Mouse (Mus musculus) c-Kit-positive CD71-positive TER-119-negative erythroid progenitor cells, embryonic 14.5 days (primary cell): ENCODE measurements around the gene Adamtsl5.

Experiments
- DNase-seq: peaks from one replicate; pipeline ENCODE4 v3.0.0-alpha.2; 2013; ENCODE audit warnings: low read depth

Adamtsl5 gene

DNA sequence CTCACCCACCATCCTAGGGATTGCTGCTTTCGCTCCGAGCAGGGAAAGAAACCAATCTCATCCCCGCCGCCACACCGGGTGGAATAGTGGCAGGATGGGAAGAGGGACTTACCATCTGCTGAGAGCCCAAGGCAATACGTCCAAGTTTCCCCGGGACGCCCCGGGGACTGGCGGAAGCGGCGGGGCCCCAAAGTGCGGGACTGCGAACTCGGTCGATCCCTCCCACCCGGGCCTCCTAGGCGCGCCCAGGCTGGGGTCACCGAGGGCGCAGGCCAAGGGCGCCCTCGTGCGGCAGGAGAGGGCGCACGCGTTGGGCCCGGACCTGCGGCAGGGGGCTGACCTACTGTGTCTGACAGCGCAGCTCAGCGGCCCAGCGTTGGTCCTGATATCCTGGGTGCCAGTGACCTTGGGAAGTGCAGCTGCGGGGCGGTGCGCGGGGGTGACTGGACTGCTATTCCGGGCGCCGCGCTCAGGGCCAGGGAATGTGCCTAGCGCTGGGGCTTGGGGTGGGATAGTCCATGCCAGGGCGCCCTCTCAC lies at the start of gene Adamtsl5:
Gene Adamtsl5 (minus strand): TSS at position 169 of the 538 bp plus-strand sequence.
- peak; percentile 77 for DNase-seq

DNA sequence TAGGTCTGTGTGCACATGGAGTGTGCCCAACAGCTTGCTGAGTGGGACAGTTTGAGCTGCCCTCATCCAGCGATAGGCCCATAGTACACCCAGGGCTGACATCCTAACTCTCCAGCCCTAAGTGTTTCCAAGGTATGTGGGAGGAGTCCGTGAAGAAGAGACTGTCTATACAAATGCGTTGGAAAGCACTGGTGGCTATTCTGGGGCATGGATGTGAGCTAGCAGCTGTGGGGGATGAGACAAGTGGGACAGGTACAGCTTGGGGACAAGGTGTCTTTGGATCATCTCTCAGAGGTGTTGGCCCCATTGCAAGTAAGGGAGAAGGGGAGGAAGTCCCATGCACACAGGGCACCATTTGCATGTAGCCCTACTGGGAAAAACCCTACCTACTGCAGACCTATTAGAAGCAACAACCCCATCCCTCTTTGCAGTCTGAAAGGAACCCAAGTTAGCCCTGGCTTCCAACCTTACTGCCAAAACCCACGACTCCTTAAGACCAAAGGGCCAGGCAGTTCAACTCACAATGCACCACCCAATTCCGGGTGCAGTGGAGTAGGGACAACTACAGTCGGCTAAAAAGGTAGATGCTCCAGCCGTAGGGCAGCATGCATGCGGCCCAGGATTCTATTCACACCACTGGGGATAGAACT lies 49.4 kb upstream of the Adamtsl5 start:
- no peak for DNase-seq

DNA sequence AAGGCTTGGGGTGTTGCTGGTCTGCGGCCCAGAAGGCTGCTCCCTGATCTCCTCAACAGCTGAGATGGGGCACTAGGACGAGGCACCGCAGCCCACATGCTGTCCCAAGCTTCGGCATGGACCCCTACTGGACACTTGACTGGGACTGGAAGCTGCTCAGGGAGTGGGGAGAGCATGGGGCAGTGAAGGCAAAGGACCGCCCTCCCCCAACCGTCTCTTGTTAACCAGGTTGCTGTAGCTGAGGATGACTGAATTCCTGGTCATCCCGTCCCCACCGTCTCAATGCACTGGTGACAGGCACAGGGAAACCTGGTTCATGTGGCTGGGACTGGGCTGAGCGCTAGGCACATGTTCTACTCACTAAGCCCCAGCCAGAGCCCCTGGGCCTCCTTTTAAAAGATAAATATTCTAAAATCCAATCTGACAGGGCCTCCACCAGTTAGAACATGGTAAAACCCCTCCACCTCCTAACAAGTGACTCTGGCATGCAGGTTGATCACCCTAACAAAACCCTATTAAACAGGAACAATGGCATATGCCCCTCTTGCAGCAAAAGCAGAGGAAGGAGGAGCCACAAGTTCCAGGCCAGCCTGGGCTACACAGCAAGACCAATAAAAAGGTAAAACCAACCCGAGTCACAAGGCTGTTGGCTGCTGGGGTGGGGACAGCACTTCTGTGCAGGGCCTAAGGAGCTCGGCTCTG lies 48.8 kb upstream of the Adamtsl5 start:
- no peak for DNase-seq

DNA sequence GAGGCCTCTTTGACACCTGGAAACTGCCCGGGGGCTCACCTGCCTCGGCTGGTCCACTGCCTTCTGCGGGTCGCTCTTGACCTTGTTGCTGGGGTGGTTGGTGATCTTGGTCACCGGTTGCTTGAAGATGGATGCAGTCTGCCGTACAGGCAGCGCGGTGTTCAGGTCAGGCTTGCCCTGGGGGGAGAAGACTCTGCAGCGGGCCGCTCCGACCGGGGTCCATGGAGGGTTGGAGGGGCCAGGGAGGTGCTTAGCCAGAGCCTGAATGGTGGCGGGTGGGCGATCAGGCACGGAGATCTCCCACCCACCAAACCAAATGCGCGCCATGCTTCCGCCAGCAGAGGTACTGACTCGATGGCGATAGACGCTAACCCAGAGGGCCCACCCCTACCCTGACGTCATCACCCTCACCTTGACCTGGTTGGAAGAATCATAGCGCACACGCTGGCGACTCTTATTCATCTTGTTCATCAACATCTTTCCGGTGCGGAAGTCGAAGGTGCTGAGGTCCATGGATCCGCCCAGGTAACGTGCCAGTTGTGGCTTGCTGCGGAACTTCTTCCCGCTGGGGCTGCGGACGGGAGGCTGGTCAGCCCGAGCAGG lies 46.9 kb upstream of the Adamtsl5 start:
- no peak for DNase-seq

DNA sequence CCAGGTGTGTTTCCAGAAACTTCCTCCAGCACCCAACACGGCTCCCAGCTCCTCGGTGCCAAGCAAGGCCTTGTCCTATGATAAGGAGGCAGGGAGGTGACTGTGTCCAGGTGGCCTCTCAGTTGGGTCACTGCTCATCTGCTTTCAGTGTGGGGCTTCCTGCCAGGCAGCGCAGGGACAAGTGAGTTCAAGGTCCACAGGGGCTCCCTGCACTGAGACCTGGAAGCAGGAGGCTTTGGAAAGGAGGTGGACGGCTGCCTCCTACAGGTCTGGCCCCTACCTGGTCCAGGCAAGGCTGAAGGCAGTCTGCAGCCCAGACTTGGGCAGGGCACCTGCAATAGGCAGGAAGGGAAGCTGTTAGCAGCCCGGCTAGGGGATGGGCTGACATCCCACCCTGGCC lies 44.5 kb upstream of the Adamtsl5 start:
- no peak for DNase-seq

DNA sequence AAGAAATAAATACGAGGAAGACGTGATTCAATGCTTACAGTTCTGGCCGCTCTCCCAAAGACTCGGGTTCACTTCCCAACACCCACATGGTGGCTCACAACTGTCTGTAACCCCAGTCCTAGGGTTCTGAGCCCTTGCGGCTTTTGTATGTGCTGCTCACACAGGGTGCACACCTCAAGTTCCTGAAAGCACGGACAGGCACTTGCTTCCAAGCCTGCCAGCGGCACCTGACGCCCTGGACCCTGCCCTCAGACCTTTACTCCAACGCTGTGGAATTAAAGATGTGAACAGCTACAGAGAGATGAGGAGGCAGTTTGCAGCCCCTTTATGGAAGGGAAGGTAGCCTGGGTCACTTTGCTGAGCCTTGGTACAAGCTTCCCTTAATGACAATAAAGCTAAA lies 42.5 kb upstream of the Adamtsl5 start:
- no peak for DNase-seq

DNA sequence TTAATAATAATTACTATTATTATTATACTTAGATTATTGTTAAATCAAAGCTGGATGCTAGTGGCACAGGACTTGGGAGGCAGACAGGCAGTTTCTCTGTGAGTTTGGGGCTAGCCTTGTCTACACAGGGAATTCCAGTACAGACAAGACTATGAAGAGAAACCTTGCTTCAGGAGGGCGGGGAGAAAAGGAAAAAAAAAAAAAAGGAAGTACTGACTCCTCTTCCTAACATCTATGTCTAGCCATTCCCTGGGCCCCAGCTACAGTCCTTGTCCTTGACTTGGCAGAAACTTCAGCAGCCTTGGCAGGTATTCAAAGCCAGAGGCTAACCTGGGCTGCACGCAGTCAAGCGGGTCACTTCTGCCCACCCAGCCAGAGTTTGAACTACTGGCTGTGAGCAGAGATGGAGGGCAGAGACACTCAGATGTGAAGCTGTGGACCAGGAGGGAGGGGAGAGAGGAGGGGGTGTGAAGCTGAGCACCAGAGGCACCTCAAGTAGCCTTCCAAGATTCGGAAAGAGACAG lies 41.0 kb upstream of the Adamtsl5 start:
- no peak for DNase-seq

DNA sequence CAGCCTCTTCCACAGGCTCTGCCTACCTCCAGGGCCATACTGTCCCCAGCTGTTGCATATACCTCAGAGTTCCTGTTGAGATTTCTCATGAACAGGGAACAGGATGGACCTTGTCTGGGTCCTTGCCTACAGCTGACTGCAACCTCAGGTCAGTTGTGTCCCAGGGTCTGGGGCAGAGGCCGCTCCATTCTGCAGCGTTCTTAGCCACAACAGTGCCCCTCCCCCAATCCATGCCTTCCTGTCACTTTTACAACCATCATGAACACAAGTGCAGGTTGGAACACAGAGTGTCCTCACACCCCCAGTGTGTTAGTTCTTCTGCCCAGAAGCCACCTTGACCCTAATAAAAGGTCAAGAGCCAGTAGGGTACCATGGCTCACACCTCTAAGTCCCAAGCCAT lies 40.5 kb upstream of the Adamtsl5 start:
- no peak for DNase-seq

DNA sequence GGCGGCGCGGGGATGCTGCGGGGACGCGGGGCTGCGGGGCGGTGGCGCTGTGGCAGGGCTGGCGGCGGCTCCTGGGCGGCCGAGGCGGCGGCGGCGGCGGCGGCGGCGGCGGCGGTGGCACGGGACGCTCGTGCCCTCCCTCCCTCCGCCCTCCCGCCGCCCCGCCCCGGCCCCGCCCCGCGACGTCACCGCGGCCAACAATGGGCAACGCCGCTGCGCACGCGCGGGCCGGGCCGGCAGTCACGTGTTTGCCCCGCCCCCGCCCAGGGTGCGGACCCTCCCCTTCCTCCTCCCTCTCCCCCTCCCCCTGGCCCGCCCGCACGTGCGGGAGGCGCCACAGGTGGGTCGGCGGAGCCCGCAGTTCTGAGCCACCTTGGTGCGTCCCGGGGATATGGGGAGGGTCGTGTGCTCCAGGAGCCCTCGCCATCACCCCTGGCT lies 39.3 kb upstream of the Adamtsl5 start, which contains the start of gene Mex3d:
Gene Mex3d (minus strand): TSS at position 138 of the 438 bp plus-strand sequence.
- DNase-seq: no peak

DNA sequence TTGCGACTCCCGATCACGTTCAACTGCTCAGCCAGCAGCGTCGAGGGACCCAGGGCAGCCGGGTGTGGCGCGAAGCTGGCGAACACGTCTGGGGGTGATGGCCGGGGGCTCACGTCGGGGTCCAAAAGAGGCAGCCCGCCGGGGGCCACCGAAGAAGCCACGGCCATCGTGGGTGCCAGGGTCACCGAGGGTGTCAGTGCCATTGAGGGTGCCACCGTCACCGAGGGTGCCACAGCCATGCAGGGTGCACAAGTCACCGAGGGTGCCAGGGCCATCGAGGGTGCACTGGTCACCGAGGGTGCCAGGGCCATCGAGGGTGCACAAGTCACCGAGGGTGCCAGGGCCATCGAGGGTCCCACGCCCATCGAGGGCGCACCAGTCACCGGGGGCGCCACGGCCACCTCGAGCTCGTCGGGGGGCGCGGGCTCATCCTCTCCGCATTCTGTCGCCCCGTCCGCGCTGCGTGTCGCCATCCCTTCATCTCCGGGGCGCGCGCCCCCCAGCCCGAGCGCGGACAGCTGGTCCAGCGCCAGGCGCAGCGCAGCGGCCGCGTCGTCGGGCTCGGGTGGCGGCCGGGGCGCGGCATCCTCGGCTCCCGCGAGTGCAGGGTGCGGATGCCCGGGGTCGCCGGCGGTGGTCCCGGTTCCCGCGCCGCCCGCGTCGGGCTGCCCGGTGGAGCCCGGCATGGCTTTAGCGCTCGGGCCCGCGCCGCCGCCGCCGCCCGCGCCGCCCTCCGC lies 38.7 kb upstream of the Adamtsl5 start:
- no peak for DNase-seq

DNA sequence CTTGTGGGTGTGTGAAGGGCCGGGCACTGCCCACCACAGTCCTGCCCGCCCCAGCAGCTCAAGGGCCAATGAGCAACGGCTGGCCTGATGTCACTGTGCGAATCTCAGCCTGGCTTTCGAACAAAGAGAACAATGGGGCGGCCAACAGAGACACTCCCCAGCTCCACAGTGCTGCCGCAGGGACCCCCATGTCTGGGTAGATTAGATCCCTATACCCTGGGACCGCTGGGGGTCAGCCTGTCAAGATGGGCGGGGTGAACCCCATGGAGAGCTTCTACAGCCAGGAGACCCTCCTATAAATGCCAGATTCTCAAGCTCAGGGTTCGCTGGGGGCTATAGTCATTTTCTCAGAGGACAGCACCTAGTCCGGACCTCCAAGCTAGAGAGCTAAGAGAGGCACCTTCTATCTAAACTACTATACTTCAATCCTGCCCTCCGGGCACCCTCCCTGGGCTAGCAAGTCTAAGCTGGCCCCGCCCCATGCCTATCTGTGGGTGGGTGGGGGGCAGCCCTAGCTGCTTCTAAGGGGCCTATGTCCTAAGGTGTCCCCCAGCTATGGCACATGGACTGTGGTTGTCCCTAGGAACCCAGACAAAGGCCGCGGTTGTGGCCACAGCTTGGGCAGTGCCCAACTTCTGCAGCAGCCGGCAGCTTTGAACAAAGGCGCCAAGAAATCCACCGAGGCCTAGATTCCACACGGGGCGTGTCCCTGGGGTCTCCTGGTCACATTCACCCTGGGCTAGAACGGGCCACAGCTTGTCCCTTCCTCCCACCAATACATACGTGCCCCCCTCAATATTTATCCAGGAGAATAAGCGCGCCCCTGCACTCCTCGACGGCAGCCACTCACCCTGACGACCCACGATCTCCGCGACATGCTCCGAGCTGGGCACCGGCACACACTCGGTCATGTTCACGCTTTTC lies 37.9 kb upstream of the Adamtsl5 start:
- no peak for DNase-seq

DNA sequence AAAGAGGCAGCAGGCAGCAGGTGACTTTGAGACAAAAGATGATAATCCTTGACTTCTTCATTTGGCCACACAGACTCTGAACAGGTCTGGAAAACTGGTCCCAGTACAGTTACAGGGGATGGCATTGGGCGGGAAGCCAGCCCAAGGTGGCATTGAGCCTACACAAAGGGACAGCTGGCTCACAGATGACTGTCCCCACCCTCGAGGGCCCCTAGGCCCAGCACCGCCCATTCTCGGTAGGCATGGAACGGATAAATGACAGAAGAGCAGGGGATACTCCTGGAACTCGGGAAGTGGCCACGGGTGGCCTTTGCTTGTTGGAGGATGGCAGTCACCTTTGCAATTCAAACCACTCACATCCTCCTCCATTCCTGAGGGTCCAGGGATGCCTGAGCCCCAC lies 37.1 kb upstream of the Adamtsl5 start:
- no peak for DNase-seq

DNA sequence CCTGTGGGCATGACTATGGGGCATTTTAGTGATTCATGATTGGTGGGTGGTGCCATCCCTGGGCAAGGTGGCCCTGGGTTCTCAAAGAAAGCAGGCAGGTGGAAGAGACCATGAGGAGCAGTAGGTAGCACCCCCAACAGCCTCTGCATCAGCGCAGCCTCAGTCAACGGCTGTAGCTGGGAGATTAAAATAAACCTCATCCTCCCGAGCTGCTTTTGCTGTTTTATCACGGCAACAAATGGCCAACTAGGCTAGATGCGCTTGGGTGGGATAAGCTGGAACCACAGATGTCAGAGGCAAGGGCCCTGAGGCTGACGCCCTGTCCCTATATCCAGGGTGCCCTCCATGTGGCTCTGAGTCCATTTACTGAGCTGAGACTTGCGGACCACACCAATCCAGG lies 36.5 kb upstream of the Adamtsl5 start:
- DNase-seq: peak; percentile 72

DNA sequence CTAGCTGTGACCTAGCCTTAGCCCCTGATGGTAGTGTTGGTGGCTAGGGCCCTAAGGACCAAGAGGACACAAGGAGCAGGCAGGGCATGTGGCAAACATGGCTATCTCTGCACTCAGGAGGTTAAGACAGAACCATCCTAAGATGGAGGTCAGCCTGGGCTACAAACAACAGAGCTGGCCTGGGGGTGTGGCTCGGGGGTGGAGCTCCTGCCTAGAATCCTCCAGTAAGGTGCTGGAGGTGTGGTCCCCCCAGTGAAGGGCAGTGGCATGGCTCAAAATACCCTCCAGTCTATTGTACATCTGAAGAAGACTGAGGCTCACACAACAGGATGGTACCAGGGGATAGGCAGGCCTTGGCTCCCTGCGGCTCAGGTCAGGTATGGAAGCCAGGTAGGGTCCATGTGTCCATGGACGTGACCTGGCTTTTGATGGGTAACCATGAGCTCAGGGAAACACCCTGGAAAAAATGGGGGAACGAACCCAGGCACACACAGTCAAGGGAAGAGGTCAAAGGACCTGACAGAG lies 36.0 kb upstream of the Adamtsl5 start:
- DNase-seq: no peak

DNA sequence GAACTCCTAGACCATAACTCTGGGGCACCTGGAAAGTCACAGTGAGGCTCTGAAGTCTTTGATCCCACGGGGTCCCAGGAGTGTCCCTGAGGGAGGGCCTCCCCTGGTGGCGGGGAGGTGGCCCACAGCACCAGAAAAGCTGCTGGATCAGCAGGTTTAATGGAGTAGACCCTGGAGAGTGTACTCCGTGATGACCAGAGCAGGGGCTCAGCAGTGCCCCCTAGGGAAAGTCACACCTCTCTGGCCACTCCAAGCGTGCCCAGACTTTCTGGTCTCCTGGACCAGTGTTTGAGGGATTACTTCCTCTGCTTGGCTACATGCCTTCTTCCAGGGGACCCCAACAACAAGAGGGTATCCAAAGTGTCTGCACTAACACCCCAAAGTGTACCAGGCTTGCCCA lies 35.2 kb upstream of the Adamtsl5 start:
- no peak for DNase-seq

DNA sequence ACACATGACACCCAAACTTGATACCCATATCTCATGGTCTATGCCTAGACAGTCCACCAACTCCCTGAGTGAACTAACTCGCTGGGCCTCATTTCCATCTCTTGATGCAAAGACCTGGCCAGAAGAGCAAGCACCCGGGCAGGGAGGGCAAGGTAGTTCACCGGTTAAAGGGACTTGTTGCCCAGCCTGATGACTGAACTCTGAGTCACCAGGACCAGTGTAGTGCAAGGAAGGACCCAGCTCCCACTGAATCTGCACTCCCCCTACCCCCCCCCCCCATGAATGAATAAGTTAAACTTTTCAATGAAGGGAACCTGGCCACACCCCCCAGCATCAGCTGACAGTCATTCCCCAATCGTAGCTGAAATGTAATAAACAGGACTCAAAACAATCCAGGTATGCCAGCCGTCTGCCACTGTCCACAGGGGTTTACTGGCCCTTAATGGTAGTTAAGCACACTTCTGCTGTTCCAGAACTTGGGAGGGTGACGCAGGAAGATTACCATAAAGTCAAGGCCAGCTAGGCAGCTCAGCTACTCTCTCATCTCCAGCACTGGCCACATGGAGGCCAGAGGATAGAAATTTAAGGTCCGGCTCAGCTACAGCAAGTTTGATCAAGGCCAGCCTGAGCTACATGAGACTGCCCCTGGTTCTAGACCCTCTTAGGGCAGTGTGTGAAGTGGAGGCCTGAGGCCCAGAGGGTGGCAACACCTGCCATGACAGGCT lies 34.6 kb upstream of the Adamtsl5 start:
- DNase-seq: no peak

DNA sequence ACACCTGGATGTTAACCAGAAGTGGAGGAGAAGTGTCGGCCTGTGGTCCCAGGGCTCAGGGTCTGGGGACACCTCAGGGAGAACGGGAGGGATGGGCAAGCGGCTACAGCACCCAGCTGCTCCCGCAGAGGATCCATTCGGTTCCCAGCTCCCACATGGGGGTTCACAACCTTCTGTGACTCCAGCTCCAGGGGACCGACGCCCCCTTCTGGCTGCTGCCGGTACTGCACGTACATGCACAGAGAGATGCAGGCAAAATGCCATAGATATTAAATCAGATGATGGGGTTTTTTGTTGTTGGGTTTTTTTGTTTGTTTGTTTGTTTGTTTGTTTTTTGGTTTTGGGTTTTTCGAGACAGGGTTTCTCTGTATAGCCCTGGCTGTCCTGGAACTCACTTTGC lies 29.5 kb upstream of the Adamtsl5 start:
- no peak for DNase-seq

DNA sequence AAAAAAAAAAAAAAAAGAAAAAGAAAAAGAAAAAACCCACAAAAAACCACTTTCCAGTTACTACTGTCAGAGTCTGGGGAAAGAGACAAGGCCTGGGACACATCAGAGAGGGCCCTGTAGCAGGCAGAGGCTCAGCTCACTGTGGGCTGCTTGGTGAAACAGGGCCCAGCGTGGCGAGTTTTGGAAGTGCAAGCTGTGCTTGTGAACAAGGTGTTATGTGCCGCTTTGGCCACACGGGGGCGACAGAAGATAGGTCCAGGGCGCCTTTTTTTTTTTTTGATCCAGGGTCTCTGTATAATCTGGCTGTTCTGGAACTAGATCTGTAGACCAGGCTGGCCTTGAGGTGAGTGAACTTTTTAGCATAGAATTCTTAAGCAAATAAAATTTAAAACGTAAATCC lies 27.9 kb upstream of the Adamtsl5 start:
- peak; percentile 89 for DNase-seq

DNA sequence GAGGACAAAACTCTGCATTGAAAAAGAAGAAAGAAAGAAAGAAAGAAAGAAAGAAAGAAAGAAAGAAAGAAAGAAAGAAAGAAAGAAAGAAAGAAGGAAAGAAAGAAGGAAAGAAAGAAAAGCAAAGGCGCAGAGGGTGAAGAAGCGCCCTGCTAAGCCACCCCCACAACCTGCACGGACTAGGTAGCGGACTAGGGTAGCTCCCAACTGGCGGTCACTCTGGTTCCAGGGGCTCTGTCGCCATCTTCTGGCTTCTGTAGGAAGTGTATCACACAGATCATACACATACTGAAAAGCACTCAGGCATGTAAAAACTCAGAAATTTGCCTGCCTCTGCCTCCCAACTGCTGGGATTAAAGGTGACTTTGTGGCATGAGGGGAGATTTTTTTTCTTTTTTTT lies 25.9 kb upstream of the Adamtsl5 start:
- peak; percentile 68 for DNase-seq

DNA sequence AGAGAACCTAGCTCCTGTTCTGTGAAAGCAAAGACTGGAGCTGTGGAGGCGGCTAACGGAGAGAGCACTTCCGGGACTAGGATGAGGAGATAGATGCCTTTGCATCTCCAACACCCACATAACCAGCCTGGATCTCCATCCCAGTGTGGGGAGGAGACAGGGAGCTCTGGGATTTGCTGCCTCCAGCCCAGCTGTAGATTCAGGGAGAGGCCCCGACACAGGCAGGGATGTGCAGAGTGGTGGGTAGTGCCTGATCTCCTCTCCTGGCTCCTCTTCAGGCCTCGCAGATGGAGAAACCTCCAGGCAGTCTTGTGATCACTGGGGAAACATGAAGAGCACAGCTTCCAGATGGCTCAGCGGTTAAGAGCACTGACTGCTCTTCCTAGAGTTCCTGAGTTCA lies 24.5 kb upstream of the Adamtsl5 start:
- no peak for DNase-seq
